Mouse (Mus musculus): ENCODE measurements at regions not wholly inside any gene's neighbourhood (a gene's known extent, or its start where the extent isn't known, plus 50 kb on each side); places are given as distances from the start of the nearest gene placed in this dataset.

- Histone ChIP-seq H3K4me1 (ENCODE audit: insufficient read depth) (no peaks in the 10 kb centered on the region; the same call in 1 of the 2 replicates), H3K9me3 (ENCODE audit: low read length) (peaks cover 7% of the 10 kb centered on the region; the same call in 1 of the 2 replicates), H3K9ac (replicated peaks) (no peak overlapping the region), H3K27me3 (ENCODE audit: insufficient read depth, low read length) (no peaks in the 10 kb centered on the region), H3K27ac (ENCODE audit: low read depth) (no peak overlapping the region), H3K4me3 (ENCODE audit: low read depth, low read length) (no peak overlapping the region), H3K4me2 (ENCODE audit: low read depth, low read length) (no peak overlapping the region), H3K36me3 (replicated peaks; ENCODE audit: insufficient read depth, low read length) (no peaks in the 10 kb centered on the region)
- no peak for TF ChIP-seq EP300 (IDR thresholded peaks at IDR 0.05; ENCODE audit: low read depth)
- no peak for TF ChIP-seq CTCF (IDR thresholded peaks at IDR 0.05; ENCODE audit: low read depth)
- ATAC-seq (no peak), DNase-seq (no peak)
- 74% methylated on average over 4 of the region's 4 CpGs for WGBS (ENCODE audit: insufficient replicate concordance)
These were observed 329.1 kb upstream of the Spred2 start for GRCm38 (mm10) chr11:19595107-19595506.

GRCm38 (mm10) chr11:19596336-19596735 lies 327.8 kb upstream of the Spred2 start:
- DNase-seq = no peak
- Histone ChIP-seq H3K36me3 (replicated peaks; ENCODE audit: insufficient read depth, low read length) (no peaks in the 10 kb centered on the region), H3K4me2 (ENCODE audit: low read depth, low read length) (no peak overlapping the region), H3K9me3 (ENCODE audit: low read length) (peaks cover 7% of the 10 kb centered on the region; the same call in 1 of the 2 replicates), H3K27me3 (ENCODE audit: insufficient read depth, low read length) (no peaks in the 10 kb centered on the region), H3K9ac (replicated peaks) (no peak overlapping the region), H3K4me3 (ENCODE audit: low read depth, low read length) (no peak overlapping the region), H3K27ac (ENCODE audit: low read depth) (no peak overlapping the region), H3K4me1 (ENCODE audit: insufficient read depth) (no peaks in the 10 kb centered on the region; the same call in 1 of the 2 replicates)
- no peak for ATAC-seq
- TF ChIP-seq EP300 (IDR thresholded peaks at IDR 0.05; ENCODE audit: low read depth) = no peak

- H3K9ac ChIP-seq (replicated peaks) = no peak overlapping the region
- H3K36me3 ChIP-seq (replicated peaks; ENCODE audit: insufficient read depth, low read length) = no peaks in the 10 kb centered on the region
- no peak overlapping the region for H3K27ac ChIP-seq (ENCODE audit: low read depth)
- ATAC-seq (no peak), DNase-seq (no peak)
- no peaks in the 10 kb centered on the region; the same call in 1 of the 2 replicates for H3K4me1 ChIP-seq (ENCODE audit: insufficient read depth)
- no peak for TF ChIP-seq EP300 (IDR thresholded peaks at IDR 0.05; ENCODE audit: low read depth)
- no peak for TF ChIP-seq CTCF (IDR thresholded peaks at IDR 0.05; ENCODE audit: low read depth)
- no peaks in the 10 kb centered on the region for H3K27me3 ChIP-seq (ENCODE audit: insufficient read depth, low read length)
- peaks cover 7% of the 10 kb centered on the region; the same call in 1 of the 2 replicates for H3K9me3 ChIP-seq (ENCODE audit: low read length)
- H3K4me2 ChIP-seq (ENCODE audit: low read depth, low read length) = no peak overlapping the region
- H3K4me3 ChIP-seq (ENCODE audit: low read depth, low read length) = no peak overlapping the region
- WGBS (ENCODE audit: insufficient replicate concordance) = 89% methylated on average over 9 of the region's 9 CpGs
These were observed 324.7 kb upstream of the Spred2 start for GRCm38 (mm10) chr11:19599433-19599832.

GRCm38 (mm10) chr11:19601216-19601938 lies 322.8 kb upstream of the Spred2 start:
- no peaks in the 10 kb centered on the region for H3K4me1 ChIP-seq (ENCODE audit: insufficient read depth)
- H3K36me3 ChIP-seq (replicated peaks; ENCODE audit: insufficient read depth, low read length) = no peaks in the 10 kb centered on the region
- H3K9ac ChIP-seq (replicated peaks) = no peak overlapping the region
- DNase-seq = no peak
- H3K27ac ChIP-seq (ENCODE audit: low read depth) = no peak overlapping the region
- no peak overlapping the region for H3K4me2 ChIP-seq (ENCODE audit: low read depth, low read length)
- no peaks in the 10 kb centered on the region for H3K27me3 ChIP-seq (ENCODE audit: insufficient read depth, low read length)
- no peak overlapping the region for H3K4me3 ChIP-seq (ENCODE audit: low read depth, low read length)
- TF ChIP-seq CTCF (IDR thresholded peaks at IDR 0.05; ENCODE audit: low read depth) (no peak), EP300 (IDR thresholded peaks at IDR 0.05; ENCODE audit: low read depth) (no peak)
- ATAC-seq = no peak
- 75% methylated on average over 15 of the region's 15 CpGs for WGBS (ENCODE audit: insufficient replicate concordance)
- peaks cover 7% of the 10 kb centered on the region; the same call in 1 of the 2 replicates for H3K9me3 ChIP-seq (ENCODE audit: low read length)

- Histone ChIP-seq H3K9ac (replicated peaks) (no peak overlapping the region), H3K27ac (ENCODE audit: low read depth) (no peak overlapping the region), H3K4me3 (ENCODE audit: low read depth, low read length) (no peak overlapping the region), H3K36me3 (replicated peaks; ENCODE audit: insufficient read depth, low read length) (no peaks in the 10 kb centered on the region), H3K9me3 (ENCODE audit: low read length) (peaks cover 7% of the 10 kb centered on the region; the same call in 1 of the 2 replicates), H3K27me3 (ENCODE audit: insufficient read depth, low read length) (no peaks in the 10 kb centered on the region), H3K4me1 (ENCODE audit: insufficient read depth) (no peaks in the 10 kb centered on the region), H3K4me2 (ENCODE audit: low read depth, low read length) (no peak overlapping the region)
- TF ChIP-seq EP300 (IDR thresholded peaks at IDR 0.05; ENCODE audit: low read depth) (no peak), CTCF (IDR thresholded peaks at IDR 0.05; ENCODE audit: low read depth) (no peak)
- 81% methylated on average over 5 of the region's 5 CpGs for WGBS (ENCODE audit: insufficient replicate concordance)
- DNase-seq (no peak), ATAC-seq (no peak)
These were observed 321.7 kb upstream of the Spred2 start for GRCm38 (mm10) chr11:19602496-19602895.

GRCm38 (mm10) chr11:19605602-19606001 lies 318.6 kb upstream of the Spred2 start:
- H3K27ac ChIP-seq (ENCODE audit: low read depth) = no peak overlapping the region
- no peak overlapping the region for H3K4me2 ChIP-seq (ENCODE audit: low read depth, low read length)
- no peaks in the 10 kb centered on the region for H3K27me3 ChIP-seq (ENCODE audit: insufficient read depth, low read length)
- 77% methylated on average over 4 of the region's 4 CpGs for WGBS (ENCODE audit: insufficient replicate concordance)
- H3K9me3 ChIP-seq (ENCODE audit: low read length) = no peaks in the 10 kb centered on the region
- H3K4me3 ChIP-seq (ENCODE audit: low read depth, low read length) = no peak overlapping the region
- ATAC-seq (no peak), DNase-seq (no peak)
- H3K4me1 ChIP-seq (ENCODE audit: insufficient read depth) = no peaks in the 10 kb centered on the region
- no peaks in the 10 kb centered on the region for H3K36me3 ChIP-seq (replicated peaks; ENCODE audit: insufficient read depth, low read length)
- TF ChIP-seq CTCF (IDR thresholded peaks at IDR 0.05; ENCODE audit: low read depth) (no peak), EP300 (IDR thresholded peaks at IDR 0.05; ENCODE audit: low read depth) (no peak)
- H3K9ac ChIP-seq (replicated peaks) = no peak overlapping the region
